Mouse (Mus musculus): ENCODE data around the gene Otud7a.

Otud7a gene

GRCm38 (mm10) chr7:63773268-63773667, 328.7 kb downstream of the Otud7a start:
- no peak for DNase-seq (ENCODE audit: low spot score in 2 of 2)

GRCm38 (mm10) chr7:63774291-63774690, 329.7 kb downstream of the Otud7a start:
- no peak for DNase-seq (ENCODE audit: low spot score in 2 of 2)

- no peak for DNase-seq (ENCODE audit: low spot score in 2 of 2)
Measured at GRCm38 (mm10) chr7:63777328-63777727, 332.8 kb downstream of the Otud7a start.

- no peak for DNase-seq (ENCODE audit: low spot score in 2 of 2)
Measured at GRCm38 (mm10) chr7:63780821-63781220, 336.3 kb downstream of the Otud7a start.

- no peak for DNase-seq (ENCODE audit: low spot score in 2 of 2)
Measured at GRCm38 (mm10) chr7:63789743-63790142, 345.2 kb downstream of the Otud7a start.

GRCm38 (mm10) chr7:63796001-63796632, 351.6 kb downstream of the Otud7a start:
- DNase-seq (ENCODE audit: low spot score in 2 of 2) = no peak

GRCm38 (mm10) chr7:63798446-63798845, 353.9 kb downstream of the Otud7a start:
- DNase-seq (ENCODE audit: low spot score in 2 of 2) = no peak

- DNase-seq (ENCODE audit: low spot score in 2 of 2) = no peak
Measured at GRCm38 (mm10) chr7:63799304-63799703, 354.8 kb downstream of the Otud7a start.

- peak; percentile 44 for DNase-seq (ENCODE audit: low spot score in 2 of 2)
Measured at GRCm38 (mm10) chr7:63802751-63803150, 358.2 kb downstream of the Otud7a start.

Data from spleen, postnatal 36 days (tissue).